Mouse (Mus musculus) hindbrain, postnatal 0 days (tissue): ENCODE results near the gene Ercc6l2. TPM values are rescaled to one million over a fixed set of nuclear protein-coding genes. Genes with fewer than 3 reads are reported as not detected.

Experiments used
- ATAC-seq: fragments of 200-750 bp; cut with Nextera tagmentation; 2 replicates; pipeline ENCODE4 v1.8.0; 2017; ENCODE audit warnings: mild to moderate bottlenecking, moderate TSS enrichment, moderate library complexity
- DNase-seq: peaks from one replicate; pipeline ENCODE4 v3.0.0-alpha.2; 2015; ENCODE audit warnings: low spot score
- H3K27ac ChIP-seq: fragments of 300-500 bp; sonication (generic); 2 replicates; pipeline ENCODE4 v1.5.1; 2014; ENCODE audit warnings: mild to moderate bottlenecking
- H3K27me3 ChIP-seq: fragments of 300-500 bp; sonication (generic); 2 replicates; pipeline ENCODE4 v1.6.1; 2014; ENCODE audit warnings: low read length, mixed read lengths; ENCODE audit not compliant: insufficient read depth
- H3K36me3 ChIP-seq: fragments of 300-500 bp; sonication (generic); 2 replicates; pipeline ENCODE4 v1.6.1; 2014; ENCODE audit warnings: low read length, mixed read lengths; ENCODE audit not compliant: insufficient read depth
- H3K4me1 ChIP-seq: fragments of 300-500 bp; sonication (generic); 2 replicates; pipeline ENCODE4 v1.6.1; 2014; ENCODE audit warnings: antibody characterized with exemption, low read length, mixed read lengths; ENCODE audit not compliant: insufficient read depth
- H3K4me2 ChIP-seq: fragments of 300-500 bp; sonication (generic); 2 replicates; pipeline ENCODE4 v1.6.1; 2014; ENCODE audit warnings: low read depth, mild to moderate bottlenecking, low read length, moderate library complexity, mixed read lengths
- H3K4me3 ChIP-seq: fragments of 300-500 bp; sonication (generic); 2 replicates; pipeline ENCODE4 v1.5.1; 2014; ENCODE audit warnings: low read length
- H3K9ac ChIP-seq: fragments of 300-500 bp; sonication (generic); replicated peaks from 2 replicates; pipeline ENCODE4 v1.6.1; 2014; ENCODE audit warnings: mild to moderate bottlenecking, low read length, moderate library complexity, mixed read lengths
- H3K9me3 ChIP-seq: fragments of 300-500 bp; sonication (generic); 2 replicates; pipeline ENCODE4 v1.6.1; 2016; ENCODE audit warnings: low read length, mixed read lengths
- CTCF ChIP-seq: IDR thresholded peaks from 2 replicates; pipeline ENCODE4 v1.5.1; 2016; ENCODE audit warnings: antibody characterized with exemption, control low read depth, low read depth
- WGBS: fragments of 180-500 bp; shearing (Covaris S2); extraction: QIAGEN DNeasy Blood & Tissue Kit; methylation state at CpG from one replicate; pipeline ENCODE4 v1.1.7; 2014; 5-methylcytosine and 5-hydroxymethylcytosine counted together
- polyA plus RNA-seq: library from polyadenylated mRNA; unstranded; fragments of >200 nt; fragmentation: Nextera tagmentation; extraction: Ambion mirVana; gene quantifications from 2 replicates; pipeline ENCODE4 v1.2.1, GENCODE M21; 2015
- total RNA-seq: library from RNA; depleted of rRNA; stranded (reverse); fragments of >200 nt; gene quantifications from 2 replicates; pipeline ENCODE4 v1.2.3, GENCODE M21; 2014

Ercc6l2 gene
- total and polyA plus RNA-seq, 2 experiments from 2014 or later, result 9.9 to 11.7 TPM

DNA sequence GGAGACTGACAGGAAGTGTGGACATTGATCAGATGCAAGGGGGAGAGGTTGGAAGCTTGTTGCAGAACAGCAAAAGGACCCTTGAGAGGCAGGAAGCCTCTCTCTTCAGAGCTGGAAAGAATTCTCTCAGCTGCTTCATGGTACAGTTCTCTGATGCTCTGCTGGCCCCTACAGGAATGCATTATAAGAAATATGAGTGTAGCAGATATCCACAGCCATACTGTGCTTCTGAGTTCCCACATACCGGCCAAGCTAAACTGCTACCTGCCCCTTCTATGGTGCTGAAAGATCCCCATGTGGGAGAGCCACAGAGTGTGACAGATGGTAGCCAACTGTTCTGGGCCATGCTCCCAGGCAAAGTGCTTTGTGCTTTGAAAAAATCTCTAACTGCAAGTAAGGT, 114.3 kb downstream of the Ercc6l2 start:
- no peaks in the 10 kb centered on the region for H3K27me3 ChIP-seq
- H3K27ac ChIP-seq, result no peak overlapping the region
- H3K4me2 ChIP-seq, result no peak overlapping the region
- ATAC-seq (peak; percentile 90), DNase-seq (peak; percentile 75)
- no peak overlapping the region for H3K4me3 ChIP-seq
- no peaks in the 10 kb centered on the region for H3K9me3 ChIP-seq
- TF ChIP-seq CTCF, result peak; percentile 69
- no peaks in the 10 kb centered on the region for H3K36me3 ChIP-seq
- peaks cover 11% of the 10 kb centered on the region; the same call in 1 of the 2 replicates for H3K4me1 ChIP-seq
- H3K9ac ChIP-seq, result no peak overlapping the region
- WGBS, result 13% methylated on average over 1 of the region's 1 CpGs

DNA sequence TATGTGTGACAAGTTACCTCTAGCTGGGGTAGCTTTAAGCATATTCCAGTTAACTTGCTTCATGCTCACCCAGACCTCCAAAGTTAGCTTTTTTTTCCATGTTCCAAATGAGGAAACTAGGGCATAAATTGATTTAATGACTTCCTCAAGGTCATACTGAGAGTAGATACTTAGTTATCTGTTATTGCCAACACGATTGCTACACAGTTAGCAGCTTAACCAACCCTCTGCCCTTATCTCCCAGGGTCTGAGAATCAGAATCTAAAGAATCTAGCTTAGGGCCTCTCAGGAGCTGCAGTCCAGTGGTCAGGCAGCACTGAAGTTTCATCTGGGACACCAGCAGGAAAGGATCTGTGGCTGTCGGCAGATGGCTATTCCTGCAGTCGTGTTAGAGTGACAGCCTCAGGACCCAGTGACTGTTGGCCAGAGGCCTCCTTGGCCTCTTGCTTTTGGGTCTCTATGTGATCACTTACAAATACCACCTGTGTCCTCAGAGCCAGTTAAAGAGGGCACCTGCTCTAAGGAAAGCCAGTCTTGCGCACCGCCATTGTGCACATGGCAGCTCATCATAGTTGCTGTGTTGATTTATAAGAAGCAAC, 115.0 kb downstream of the Ercc6l2 start:
- 65% methylated on average over 5 of the region's 5 CpGs for WGBS
- H3K4me3 ChIP-seq, result no peak overlapping the region
- H3K36me3 ChIP-seq, result no peaks in the 10 kb centered on the region
- no peak overlapping the region for H3K4me2 ChIP-seq
- no peaks in the 10 kb centered on the region for H3K27me3 ChIP-seq
- no peak overlapping the region for H3K9ac ChIP-seq
- ATAC-seq, result peak; percentile 11; the same call in 1 of the 2 replicates
- TF ChIP-seq CTCF, result no peak
- no peak overlapping the region for H3K27ac ChIP-seq
- H3K4me1 ChIP-seq, result peaks cover 11% of the 10 kb centered on the region; the same call in 1 of the 2 replicates
- H3K9me3 ChIP-seq, result no peaks in the 10 kb centered on the region
- DNase-seq, result no peak

DNA sequence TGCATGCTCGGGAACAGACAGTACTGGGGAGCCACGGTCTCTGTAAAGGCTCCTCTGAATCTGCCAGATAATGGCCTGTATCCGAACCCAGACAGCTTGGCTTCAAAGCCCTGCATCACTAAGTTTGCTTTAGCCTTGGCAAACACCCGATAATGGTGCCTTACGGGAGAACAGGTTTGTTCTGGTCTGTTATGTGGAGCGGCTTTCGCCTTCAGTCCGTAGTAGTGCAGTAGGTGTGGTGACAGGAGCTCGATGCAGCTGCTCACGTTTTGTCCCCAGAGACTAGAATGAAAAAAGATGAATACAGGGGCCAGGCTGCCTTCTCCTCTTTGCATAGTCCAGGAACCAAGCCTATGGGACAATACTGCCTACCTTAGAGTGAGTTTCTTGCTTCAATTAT, 115.5 kb downstream of the Ercc6l2 start:
- DNase-seq, result no peak
- peaks cover 11% of the 10 kb centered on the region; the same call in 1 of the 2 replicates for H3K4me1 ChIP-seq
- WGBS, result 56% methylated on average over 10 of the region's 10 CpGs
- H3K27ac ChIP-seq, result no peak overlapping the region
- TF ChIP-seq CTCF, result no peak
- H3K9ac ChIP-seq, result no peak overlapping the region
- no peaks in the 10 kb centered on the region for H3K9me3 ChIP-seq
- H3K27me3 ChIP-seq, result no peaks in the 10 kb centered on the region
- no peak overlapping the region for H3K4me2 ChIP-seq
- no peak for ATAC-seq
- H3K36me3 ChIP-seq, result no peaks in the 10 kb centered on the region
- no peak overlapping the region for H3K4me3 ChIP-seq

DNA sequence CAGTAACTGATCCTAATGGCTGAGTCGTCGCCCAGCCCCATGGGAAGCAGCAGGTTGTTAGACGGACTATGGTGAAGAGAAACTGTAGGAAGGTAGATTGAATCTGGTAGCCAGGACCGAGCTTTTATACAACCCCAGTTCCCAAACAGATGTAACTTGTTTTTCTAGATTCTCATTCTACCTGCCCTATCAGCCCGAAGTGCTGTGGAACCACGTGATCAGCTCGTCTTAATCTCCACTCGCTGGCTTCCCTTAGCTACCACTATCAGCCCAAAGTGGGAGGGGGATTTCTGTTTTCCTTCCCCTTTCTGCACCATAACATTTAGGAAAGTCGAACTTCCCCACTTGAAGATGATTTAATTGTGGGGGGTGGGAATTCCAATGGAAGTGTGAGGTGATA, 121.3 kb downstream of the Ercc6l2 start:
- TF ChIP-seq CTCF, result no peak
- H3K27me3 ChIP-seq, result no peaks in the 10 kb centered on the region
- no peak overlapping the region for H3K9ac ChIP-seq
- no peak overlapping the region for H3K4me3 ChIP-seq
- H3K4me1 ChIP-seq, result no peaks in the 10 kb centered on the region
- DNase-seq (no peak), ATAC-seq (no peak)
- no peak overlapping the region for H3K4me2 ChIP-seq
- WGBS, result 90% methylated on average over 9 of the region's 9 CpGs
- H3K36me3 ChIP-seq, result no peaks in the 10 kb centered on the region
- no peaks in the 10 kb centered on the region for H3K9me3 ChIP-seq
- no peak overlapping the region for H3K27ac ChIP-seq

DNA sequence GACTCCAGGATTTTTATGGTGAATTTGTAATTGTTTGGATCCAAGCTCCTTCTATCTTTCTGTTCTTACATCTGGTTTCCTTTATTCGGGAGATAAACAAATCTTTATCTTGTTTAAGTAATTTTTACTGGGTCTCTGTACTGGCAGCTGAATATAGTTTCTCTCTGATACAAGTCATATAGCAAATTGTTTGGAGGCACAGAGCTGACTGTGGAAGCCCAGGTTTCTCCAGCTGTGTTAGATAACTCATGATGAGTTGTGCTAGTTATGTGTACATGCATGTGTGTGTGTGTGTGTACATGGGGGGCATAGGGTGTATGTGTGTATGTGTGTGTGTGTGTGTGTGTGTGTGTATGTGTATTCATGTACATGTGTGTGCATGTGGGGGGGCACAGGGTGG, 125.2 kb downstream of the Ercc6l2 start:
- Histone ChIP-seq H3K4me2 (no peak overlapping the region), H3K4me3 (no peak overlapping the region), H3K4me1 (0 out of 2 replicates have a peak, but pooled peaks cover 5% of the 10 kb centered on the region), H3K27ac (no peak overlapping the region), H3K27me3 (no peaks in the 10 kb centered on the region), H3K36me3 (no peaks in the 10 kb centered on the region), H3K9ac (no peak overlapping the region), H3K9me3 (no peaks in the 10 kb centered on the region)
- ATAC-seq (no peak), DNase-seq (no peak)
- TF ChIP-seq CTCF, result no peak
- 83% methylated on average over 1 of the region's 1 CpGs for WGBS

DNA sequence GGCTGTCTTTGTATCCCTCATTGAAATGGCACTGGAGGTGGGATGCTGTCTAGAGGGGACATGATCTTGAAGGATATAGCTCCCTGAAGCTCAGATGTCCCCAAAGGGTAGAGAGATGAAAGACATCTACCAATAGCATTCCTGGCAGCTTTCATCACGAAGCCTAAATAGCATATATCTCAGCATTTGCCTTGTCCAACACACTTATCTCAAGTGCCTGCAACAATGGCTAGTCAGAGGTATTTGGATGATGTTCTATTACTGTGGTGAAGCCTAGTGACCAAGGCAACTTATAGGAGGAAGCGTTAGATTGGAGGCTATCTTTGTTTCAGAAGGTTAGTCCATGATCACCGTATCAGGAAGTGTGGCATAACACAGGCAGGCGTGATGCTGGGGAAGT, 126.1 kb downstream of the Ercc6l2 start:
- no peaks in the 10 kb centered on the region for H3K9me3 ChIP-seq
- no peak overlapping the region for H3K4me3 ChIP-seq
- 92% methylated on average over 4 of the region's 4 CpGs for WGBS
- ATAC-seq, result no peak
- no peak overlapping the region for H3K4me2 ChIP-seq
- no peak for TF ChIP-seq CTCF
- no peak overlapping the region for H3K9ac ChIP-seq
- no peak for DNase-seq
- H3K36me3 ChIP-seq, result no peaks in the 10 kb centered on the region
- no peaks in the 10 kb centered on the region for H3K27me3 ChIP-seq
- no peak overlapping the region for H3K27ac ChIP-seq
- 0 out of 2 replicates have a peak, but pooled peaks cover 5% of the 10 kb centered on the region for H3K4me1 ChIP-seq

DNA sequence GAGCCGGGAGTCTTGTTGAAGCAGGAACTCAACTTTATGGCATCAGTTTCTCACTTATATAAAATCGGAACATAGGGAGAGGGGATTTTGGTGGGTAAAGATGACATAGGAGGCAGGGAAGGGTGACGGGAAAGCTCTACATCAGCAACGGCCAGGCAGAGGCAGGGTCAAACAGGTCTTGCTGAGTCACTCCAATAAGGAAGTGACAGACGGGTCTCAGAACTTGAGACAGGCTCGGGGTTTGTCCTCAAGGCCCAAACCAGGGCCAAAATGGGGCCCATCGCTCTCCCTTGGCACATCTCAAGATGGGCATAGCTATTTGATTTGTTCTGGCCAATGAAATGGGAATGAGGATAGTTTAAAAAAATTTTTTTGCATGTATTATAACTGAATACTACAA, 128.6 kb downstream of the Ercc6l2 start:
- no peak overlapping the region for H3K27ac ChIP-seq
- H3K4me3 ChIP-seq, result no peak overlapping the region
- H3K4me1 ChIP-seq, result 0 out of 2 replicates have a peak, but pooled peaks cover 5% of the 10 kb centered on the region
- TF ChIP-seq CTCF, result no peak
- ATAC-seq (no peak), DNase-seq (no peak)
- H3K36me3 ChIP-seq, result no peaks in the 10 kb centered on the region
- H3K9ac ChIP-seq, result no peak overlapping the region
- 82% methylated on average over 7 of the region's 7 CpGs for WGBS
- H3K27me3 ChIP-seq, result no peaks in the 10 kb centered on the region
- H3K4me2 ChIP-seq, result no peak overlapping the region
- H3K9me3 ChIP-seq, result no peaks in the 10 kb centered on the region
